Comparison of ENCODE assay signal across 17 mouse cellular contexts in the genomic region with DNA sequence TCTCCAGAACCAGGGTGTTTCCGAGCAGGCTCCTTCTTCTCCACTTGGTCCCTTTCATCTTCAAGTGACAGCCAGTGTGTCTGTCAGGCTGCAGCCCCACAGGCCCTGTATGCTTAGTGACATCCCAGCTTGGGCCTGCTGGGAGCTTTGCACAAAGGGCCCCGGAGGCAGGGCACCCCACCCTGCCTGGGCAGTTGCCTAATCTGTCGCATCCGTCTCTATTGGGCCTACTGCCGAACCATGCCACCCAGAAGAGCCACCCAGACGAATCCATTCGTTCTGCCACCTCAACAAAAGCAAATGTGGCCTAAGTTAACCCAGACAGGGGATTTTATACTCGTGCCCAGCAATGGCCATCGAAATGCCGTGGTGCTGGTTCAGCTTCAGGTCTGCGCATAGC.
"Had no signal": no experiment of that assay in that cellular context is flagged by ENCODE, and none has a peak within 500 bp of the region (broad histone marks: within the 10 kb centered on the region; RNA-seq: fewer than 3 reads in every experiment).

No protein-coding gene starts in this region.

- H3K9me3 ChIP-seq: midbrain, embryonic 15.5 days; neural tube, embryonic 15.5 days had no signal

- H3K4me3 ChIP-seq: midbrain, embryonic 13.5 days; midbrain, embryonic 15.5 days; myocyte; neural tube, embryonic 13.5 days; neural tube, embryonic 15.5 days had no signal

- H3K4me1 ChIP-seq: midbrain, embryonic 13.5 days; midbrain, embryonic 15.5 days; neural tube, embryonic 13.5 days; neural tube, embryonic 15.5 days had no signal

- H3K27me3 ChIP-seq: midbrain, embryonic 13.5 days; midbrain, embryonic 15.5 days; neural tube, embryonic 13.5 days; neural tube, embryonic 15.5 days had no signal

- DNase-seq: lung, adult 18-20 months; lung, embryonic 14.5 days; lung, postnatal 10 days; lung, postnatal 4 days; retina, postnatal 1 day; right cerebral cortex, adult 18-20 months; right cerebral cortex, postnatal 25 days; right cerebral cortex, postnatal 4 days; spleen, adult 18-20 months; thymus, adult 18-20 months; thymus, postnatal 25 days; thymus, postnatal 4 days had no signal

- H3K36me3 ChIP-seq: midbrain, embryonic 13.5 days; midbrain, embryonic 15.5 days; neural tube, embryonic 13.5 days; neural tube, embryonic 15.5 days had no signal

- H3K27ac ChIP-seq: midbrain, embryonic 13.5 days; midbrain, embryonic 15.5 days; neural tube, embryonic 13.5 days; neural tube, embryonic 15.5 days had no signal
